Mouse (Mus musculus) midbrain, embryonic 13.5 days (tissue): ENCODE measurements at regions not wholly inside any gene's neighbourhood (a gene's known extent, or its start where the extent isn't known, plus 50 kb on each side); places are given as distances from the start of the nearest gene placed in this dataset.

Experiments
- ATAC-seq: fragments of 200-750 bp; cut with Nextera tagmentation; 2 replicates; pipeline ENCODE4 v1.8.0; 2017; ENCODE audit warnings: mild to moderate bottlenecking, moderate TSS enrichment, moderate library complexity
- H3K27ac ChIP-seq: fragments of 300-500 bp; sonication (generic); 2 replicates; pipeline ENCODE4 v1.5.1; 2015; ENCODE audit warnings: inconsistent platforms, mild to moderate bottlenecking, moderate library complexity
- H3K27me3 ChIP-seq: fragments of 300-500 bp; sonication (generic); 2 replicates; pipeline ENCODE4 v1.6.1; 2015; ENCODE audit warnings: mild to moderate bottlenecking, inconsistent platforms
- H3K36me3 ChIP-seq: fragments of 300-500 bp; sonication (generic); 2 replicates; pipeline ENCODE4 v1.6.1; 2015; ENCODE audit warnings: mild to moderate bottlenecking, inconsistent platforms
- H3K4me1 ChIP-seq: fragments of 300-500 bp; sonication (generic); replicated peaks from 2 replicates; pipeline ENCODE4 v1.6.1; 2015; ENCODE audit warnings: inconsistent platforms
- H3K4me2 ChIP-seq: fragments of 300-500 bp; sonication (generic); replicated peaks from 2 replicates; pipeline ENCODE4 v1.6.1; 2015; ENCODE audit warnings: moderate library complexity, mild to moderate bottlenecking, inconsistent platforms
- H3K4me3 ChIP-seq: fragments of 300-500 bp; sonication (generic); replicated peaks from 2 replicates; pipeline ENCODE4 v1.5.1; 2015; ENCODE audit warnings: mild to moderate bottlenecking, inconsistent platforms
- H3K9ac ChIP-seq: fragments of 300-500 bp; sonication (generic); replicated peaks from 2 replicates; pipeline ENCODE4 v1.6.1; 2015; ENCODE audit warnings: mild to moderate bottlenecking, inconsistent platforms
- H3K9me3 ChIP-seq: fragments of 300-500 bp; sonication (generic); 2 replicates; pipeline ENCODE4 v1.6.1; 2016; ENCODE audit warnings: mild to moderate bottlenecking, inconsistent platforms
- WGBS: fragments of 180-500 bp; shearing (Covaris S2); methylation state at CpG from one replicate; pipeline ENCODE4 v1.1.7; 2015; 5-methylcytosine and 5-hydroxymethylcytosine counted together

GRCm38 (mm10) chr7:121589088-121589605 lies 117.9 kb downstream of the Usp31 start:
- Histone ChIP-seq H3K9me3 (no peaks in the 10 kb centered on the region), H3K9ac (no peak overlapping the region), H3K27ac (no peak overlapping the region; the same call in 1 of the 2 replicates), H3K4me1 (peaks cover 9% of the 10 kb centered on the region), H3K36me3 (no peaks in the 10 kb centered on the region), H3K4me3 (no peak overlapping the region), H3K4me2 (no peak overlapping the region), H3K27me3 (no peaks in the 10 kb centered on the region)
- peak; percentile 53; the same call in 1 of the 2 replicates for ATAC-seq
- WGBS, result 56% methylated on average over 11 of the region's 11 CpGs

- Histone ChIP-seq H3K9ac (no peak overlapping the region), H3K27me3 (no peaks in the 10 kb centered on the region), H3K9me3 (no peaks in the 10 kb centered on the region), H3K4me3 (no peak overlapping the region), H3K4me1 (peaks cover 9% of the 10 kb centered on the region), H3K36me3 (no peaks in the 10 kb centered on the region), H3K27ac (no peak overlapping the region), H3K4me2 (no peak overlapping the region)
- WGBS, result 66% methylated on average over 2 of the region's 2 CpGs
- ATAC-seq, result no peak
These were observed 119.3 kb downstream of the Usp31 start for GRCm38 (mm10) chr7:121587713-121588112.

- H3K4me1 ChIP-seq, result peaks cover 9% of the 10 kb centered on the region
- H3K4me3 ChIP-seq, result no peak overlapping the region
- H3K9me3 ChIP-seq, result no peaks in the 10 kb centered on the region
- no peak overlapping the region for H3K9ac ChIP-seq
- H3K27ac ChIP-seq, result no peak overlapping the region
- H3K4me2 ChIP-seq, result no peak overlapping the region
- ATAC-seq, result no peak
- H3K36me3 ChIP-seq, result no peaks in the 10 kb centered on the region
- peaks cover 2% of the 10 kb centered on the region; the same call in 1 of the 2 replicates for H3K27me3 ChIP-seq
- 67% methylated on average over 10 of the region's 10 CpGs for WGBS
These were observed 121.3 kb downstream of the Usp31 start for GRCm38 (mm10) chr7:121585721-121586120.

- Histone ChIP-seq H3K27me3 (peaks cover 2% of the 10 kb centered on the region; the same call in 1 of the 2 replicates), H3K9me3 (no peaks in the 10 kb centered on the region), H3K4me2 (no peak overlapping the region), H3K4me3 (no peak overlapping the region), H3K36me3 (no peaks in the 10 kb centered on the region), H3K4me1 (peaks cover 10% of the 10 kb centered on the region), H3K27ac (no peak overlapping the region), H3K9ac (no peak overlapping the region)
- 6% methylated on average over 4 of the region's 4 CpGs for WGBS
- no peak for ATAC-seq
These were observed 127.6 kb downstream of the Usp31 start for GRCm38 (mm10) chr7:121579497-121579896.

- Histone ChIP-seq H3K27ac (no peak overlapping the region), H3K9ac (no peak overlapping the region), H3K36me3 (no peaks in the 10 kb centered on the region), H3K4me1 (no peaks in the 10 kb centered on the region), H3K27me3 (no peaks in the 10 kb centered on the region), H3K9me3 (no peaks in the 10 kb centered on the region), H3K4me3 (no peak overlapping the region), H3K4me2 (no peak overlapping the region)
- WGBS, result 89% methylated on average over 5 of the region's 5 CpGs
- no peak for ATAC-seq
These were observed 134.2 kb downstream of the Usp31 start for GRCm38 (mm10) chr7:121572681-121573335.

GRCm38 (mm10) chr7:121571741-121572140 lies 135.3 kb downstream of the Usp31 start:
- H3K27me3 ChIP-seq, result no peaks in the 10 kb centered on the region
- no peak overlapping the region for H3K4me3 ChIP-seq
- no peak overlapping the region for H3K4me2 ChIP-seq
- no peaks in the 10 kb centered on the region for H3K36me3 ChIP-seq
- no peaks in the 10 kb centered on the region for H3K9me3 ChIP-seq
- no peaks in the 10 kb centered on the region for H3K4me1 ChIP-seq
- ATAC-seq, result no peak
- WGBS, result 13% methylated on average over 3 of the region's 3 CpGs
- peak overlapping the region; percentile 44; the same call in 1 of the 2 replicates for H3K27ac ChIP-seq
- H3K9ac ChIP-seq, result no peak overlapping the region

- H3K27ac ChIP-seq, result peak overlapping the region; percentile 44; the same call in 1 of the 2 replicates
- no peak for ATAC-seq
- 57% methylated on average over 4 of the region's 4 CpGs for WGBS
- H3K9ac ChIP-seq, result no peak overlapping the region
- no peaks in the 10 kb centered on the region for H3K4me1 ChIP-seq
- H3K36me3 ChIP-seq, result no peaks in the 10 kb centered on the region
- H3K27me3 ChIP-seq, result no peaks in the 10 kb centered on the region
- H3K4me3 ChIP-seq, result no peak overlapping the region
- no peaks in the 10 kb centered on the region for H3K9me3 ChIP-seq
- H3K4me2 ChIP-seq, result no peak overlapping the region
These were observed 135.8 kb downstream of the Usp31 start for GRCm38 (mm10) chr7:121571292-121571691.

GRCm38 (mm10) chr7:121569248-121569647 lies 137.8 kb downstream of the Usp31 start:
- no peaks in the 10 kb centered on the region for H3K27me3 ChIP-seq
- WGBS, result 89% methylated on average over 7 of the region's 7 CpGs
- H3K9me3 ChIP-seq, result no peaks in the 10 kb centered on the region
- H3K27ac ChIP-seq, result no peak overlapping the region
- H3K4me2 ChIP-seq, result no peak overlapping the region
- H3K36me3 ChIP-seq, result no peaks in the 10 kb centered on the region
- no peak overlapping the region for H3K4me3 ChIP-seq
- ATAC-seq, result no peak
- H3K4me1 ChIP-seq, result no peaks in the 10 kb centered on the region
- no peak overlapping the region for H3K9ac ChIP-seq

GRCm38 (mm10) chr7:121568064-121568463 lies 139.0 kb downstream of the Usp31 start:
- no peak overlapping the region for H3K9ac ChIP-seq
- H3K4me2 ChIP-seq, result no peak overlapping the region
- H3K27ac ChIP-seq, result no peak overlapping the region
- WGBS, result 73% methylated on average over 2 of the region's 2 CpGs
- H3K9me3 ChIP-seq, result no peaks in the 10 kb centered on the region
- no peaks in the 10 kb centered on the region for H3K27me3 ChIP-seq
- no peaks in the 10 kb centered on the region for H3K4me1 ChIP-seq
- no peak overlapping the region for H3K4me3 ChIP-seq
- no peaks in the 10 kb centered on the region for H3K36me3 ChIP-seq
- ATAC-seq, result no peak

GRCm38 (mm10) chr7:121563526-121563925 lies 143.5 kb downstream of the Usp31 start:
- Histone ChIP-seq H3K9ac (no peak overlapping the region), H3K36me3 (no peaks in the 10 kb centered on the region), H3K4me1 (no peaks in the 10 kb centered on the region), H3K4me2 (no peak overlapping the region), H3K9me3 (no peaks in the 10 kb centered on the region), H3K27me3 (no peaks in the 10 kb centered on the region), H3K4me3 (no peak overlapping the region), H3K27ac (no peak overlapping the region)
- ATAC-seq, result no peak
- whole genome bisulfite sequencing, result 43% methylated on average over 5 of the region's 5 CpGs

- H3K27me3 ChIP-seq, result no peaks in the 10 kb centered on the region
- 21% methylated on average over 4 of the region's 4 CpGs for WGBS
- H3K27ac ChIP-seq, result 0 out of 2 replicates have a peak overlapping the region, but pooled peaks have one; percentile 52
- H3K36me3 ChIP-seq, result no peaks in the 10 kb centered on the region
- no peak overlapping the region for H3K4me3 ChIP-seq
- H3K9ac ChIP-seq, result no peak overlapping the region
- peaks cover 13% of the 10 kb centered on the region for H3K4me1 ChIP-seq
- H3K9me3 ChIP-seq, result no peaks in the 10 kb centered on the region
- peak; percentile 83 for ATAC-seq
- H3K4me2 ChIP-seq, result no peak overlapping the region
These were observed 151.6 kb downstream of the Usp31 start for GRCm38 (mm10) chr7:121555420-121555819.
